Mouse (Mus musculus): Measurements from ENCODE around the gene Shld1.

GRCm38 (mm10) chr2:132732940-132733339 is 46.2 kb downstream of the Shld1 start:
- TF ChIP-seq CTCF (IDR thresholded peaks at IDR 0.05; ENCODE audit: low read depth, low read length) (no peak), POLR2A (IDR thresholded peaks at IDR 0.05; ENCODE audit: insufficient read depth, low read length) (no peak), EP300 (IDR thresholded peaks at IDR 0.05; ENCODE audit: insufficient read depth, low read depth, low read length) (no peak)

All from ES-Bruce4 (cell line).